Mouse (Mus musculus) neural tube, embryonic 12.5 days (tissue): ENCODE measurements around the gene Pea15a. TPM values are rescaled to one million over a fixed set of nuclear protein-coding genes. Genes with fewer than 3 reads are reported as not detected.

ENCODE experiments used
- ATAC-seq: fragments of 200-750 bp; cut with Nextera tagmentation; 2 replicates; pipeline ENCODE4 v1.8.0; 2017; ENCODE audit warnings: low read depth, mild to moderate bottlenecking, moderate TSS enrichment, moderate library complexity; ENCODE audit not compliant: low FRiP score
- H3K27ac ChIP-seq: fragments of 300-500 bp; sonication (generic); 2 replicates; pipeline ENCODE4 v1.5.1; 2016
- H3K27me3 ChIP-seq: fragments of 300-500 bp; sonication (generic); replicated peaks from 2 replicates; pipeline ENCODE4 v1.6.1; 2016; ENCODE audit warnings: mild to moderate bottlenecking
- H3K36me3 ChIP-seq: fragments of 300-500 bp; sonication (generic); 2 replicates; pipeline ENCODE4 v1.6.1; 2016; ENCODE audit warnings: mild to moderate bottlenecking
- H3K4me1 ChIP-seq: fragments of 300-500 bp; sonication (generic); 2 replicates; pipeline ENCODE4 v1.6.1; 2016
- H3K4me2 ChIP-seq: fragments of 300-500 bp; sonication (generic); replicated peaks from 2 replicates; pipeline ENCODE4 v1.6.1; 2016; ENCODE audit warnings: mild to moderate bottlenecking
- H3K4me3 ChIP-seq: fragments of 300-500 bp; sonication (generic); 2 replicates; pipeline ENCODE4 v1.5.1; 2016
- H3K9ac ChIP-seq: fragments of 300-500 bp; sonication (generic); 2 replicates; pipeline ENCODE4 v1.6.1; 2016; ENCODE audit warnings: mild to moderate bottlenecking
- H3K9me3 ChIP-seq: fragments of 300-500 bp; sonication (generic); 2 replicates; pipeline ENCODE4 v1.6.1; 2016; ENCODE audit warnings: mild to moderate bottlenecking
- WGBS: fragments of 180-500 bp; shearing (Covaris S2); methylation state at CpG from one replicate; pipeline ENCODE4 v1.1.7; 2016; 5-methylcytosine and 5-hydroxymethylcytosine counted together
- polyA plus RNA-seq: library from polyadenylated mRNA; unstranded; fragments of >200 nt; fragmentation: Nextera tagmentation; extraction: Ambion mirVana; gene quantifications from 2 replicates; pipeline ENCODE4 v1.2.1, GENCODE M21; 2016

Pea15a gene
- polyA plus RNA-seq, 1 experiment from 2014 or later: 305 TPM

GRCm38 (mm10) chr1:172202894-172203522 lies 3.6 kb downstream of the Pea15a start:
- Histone ChIP-seq H3K27me3 (no peaks in the 10 kb centered on the region), H3K4me2 (peak overlapping the region; percentile 77), H3K4me3 (0 out of 2 replicates have a peak overlapping the region, but pooled peaks have one; percentile 15), H3K36me3 (peaks cover 23% of the 10 kb centered on the region), H3K4me1 (peaks cover 79% of the 10 kb centered on the region), H3K9me3 (no peaks in the 10 kb centered on the region), H3K27ac (peak overlapping the region; percentile 85), H3K9ac (peak overlapping the region; percentile 85; the same call in 1 of the 2 replicates)
- peak; percentile 36 for ATAC-seq
- WGBS: 5% methylated on average over 2 of the region's 2 CpGs

- peak overlapping the region; percentile 85 for H3K27ac ChIP-seq
- no peaks in the 10 kb centered on the region for H3K27me3 ChIP-seq
- peak; percentile 8 for ATAC-seq
- no peaks in the 10 kb centered on the region for H3K9me3 ChIP-seq
- peaks cover 75% of the 10 kb centered on the region for H3K4me1 ChIP-seq
- H3K4me2 ChIP-seq: peak overlapping the region; percentile 77
- H3K36me3 ChIP-seq: peaks cover 30% of the 10 kb centered on the region
- H3K9ac ChIP-seq: peak overlapping the region; percentile 43; the same call in 1 of the 2 replicates
- H3K4me3 ChIP-seq: 0 out of 2 replicates have a peak overlapping the region, but pooled peaks have one; percentile 15
- 10% methylated on average over 14 of the region's 14 CpGs for WGBS
These were observed 4.4 kb downstream of the Pea15a start for GRCm38 (mm10) chr1:172201967-172202880.

GRCm38 (mm10) chr1:172200871-172201447 lies 5.6 kb downstream of the Pea15a start:
- Histone ChIP-seq H3K4me2 (peak overlapping the region; percentile 77), H3K36me3 (peaks cover 43% of the 10 kb centered on the region), H3K9ac (no peak overlapping the region), H3K4me3 (no peak overlapping the region; the same call in 1 of the 2 replicates), H3K4me1 (peaks cover 64% of the 10 kb centered on the region), H3K27me3 (no peaks in the 10 kb centered on the region), H3K9me3 (no peaks in the 10 kb centered on the region), H3K27ac (peak overlapping the region; percentile 85; the same call in 1 of the 2 replicates)
- 20% methylated on average over 7 of the region's 7 CpGs for WGBS
- peak; percentile 69 for ATAC-seq

GRCm38 (mm10) chr1:172200161-172200560 lies 6.4 kb downstream of the Pea15a start:
- Histone ChIP-seq H3K9me3 (no peaks in the 10 kb centered on the region), H3K4me3 (no peak overlapping the region), H3K36me3 (peaks cover 50% of the 10 kb centered on the region), H3K27me3 (no peaks in the 10 kb centered on the region), H3K9ac (no peak overlapping the region), H3K4me2 (peak overlapping the region; percentile 77), H3K27ac (peak overlapping the region; percentile 85; the same call in 1 of the 2 replicates), H3K4me1 (peaks cover 56% of the 10 kb centered on the region)
- WGBS: 81% methylated on average over 5 of the region's 5 CpGs
- no peak for ATAC-seq

- 94% methylated on average over 4 of the region's 4 CpGs for WGBS
- Histone ChIP-seq H3K27ac (no peak overlapping the region), H3K4me3 (no peak overlapping the region), H3K27me3 (no peaks in the 10 kb centered on the region), H3K4me2 (no peak overlapping the region), H3K9me3 (no peaks in the 10 kb centered on the region), H3K4me1 (peaks cover 44% of the 10 kb centered on the region), H3K36me3 (peaks cover 62% of the 10 kb centered on the region), H3K9ac (no peak overlapping the region)
- ATAC-seq: no peak
These were observed 7.6 kb downstream of the Pea15a start for GRCm38 (mm10) chr1:172198996-172199395.

GRCm38 (mm10) chr1:172198316-172198715 lies 8.3 kb downstream of the Pea15a start:
- Histone ChIP-seq H3K4me3 (no peak overlapping the region), H3K27ac (no peak overlapping the region), H3K27me3 (no peaks in the 10 kb centered on the region), H3K9me3 (no peaks in the 10 kb centered on the region), H3K9ac (no peak overlapping the region), H3K4me2 (no peak overlapping the region), H3K4me1 (peaks cover 37% of the 10 kb centered on the region), H3K36me3 (peaks cover 68% of the 10 kb centered on the region)
- no peak for ATAC-seq
- 94% methylated on average over 8 of the region's 8 CpGs for WGBS

- Histone ChIP-seq H3K4me2 (no peak overlapping the region), H3K9ac (no peak overlapping the region), H3K27me3 (no peaks in the 10 kb centered on the region), H3K4me1 (peaks cover 33% of the 10 kb centered on the region), H3K9me3 (no peaks in the 10 kb centered on the region), H3K27ac (no peak overlapping the region), H3K36me3 (peaks cover 68% of the 10 kb centered on the region), H3K4me3 (no peak overlapping the region)
- WGBS: 85% methylated on average over 5 of the region's 5 CpGs
- ATAC-seq: no peak
These were observed 8.8 kb downstream of the Pea15a start for GRCm38 (mm10) chr1:172197851-172198250.

GRCm38 (mm10) chr1:172197146-172197545 lies 9.5 kb downstream of the Pea15a start:
- Histone ChIP-seq H3K9me3 (no peaks in the 10 kb centered on the region), H3K27me3 (no peaks in the 10 kb centered on the region), H3K9ac (no peak overlapping the region), H3K4me2 (no peak overlapping the region), H3K27ac (no peak overlapping the region), H3K36me3 (peaks cover 75% of the 10 kb centered on the region), H3K4me1 (peaks cover 26% of the 10 kb centered on the region), H3K4me3 (no peak overlapping the region)
- WGBS: 92% methylated on average over 3 of the region's 3 CpGs
- no peak for ATAC-seq

GRCm38 (mm10) chr1:172194435-172194834 lies 12.2 kb downstream of the Pea15a start:
- H3K9me3 ChIP-seq: no peaks in the 10 kb centered on the region
- no peaks in the 10 kb centered on the region for H3K27me3 ChIP-seq
- no peak overlapping the region for H3K4me3 ChIP-seq
- no peak overlapping the region for H3K9ac ChIP-seq
- no peak overlapping the region for H3K4me2 ChIP-seq
- no peak for ATAC-seq
- H3K36me3 ChIP-seq: peaks cover 90% of the 10 kb centered on the region
- H3K4me1 ChIP-seq: no peaks in the 10 kb centered on the region
- WGBS: 87% methylated on average over 8 of the region's 8 CpGs
- H3K27ac ChIP-seq: no peak overlapping the region

GRCm38 (mm10) chr1:172192217-172192616 lies 14.4 kb downstream of the Pea15a start:
- Histone ChIP-seq H3K9me3 (no peaks in the 10 kb centered on the region), H3K27me3 (no peaks in the 10 kb centered on the region), H3K4me3 (no peak overlapping the region), H3K4me1 (no peaks in the 10 kb centered on the region), H3K9ac (no peak overlapping the region), H3K27ac (no peak overlapping the region), H3K36me3 (peaks cover 83% of the 10 kb centered on the region), H3K4me2 (no peak overlapping the region)
- 92% methylated on average over 3 of the region's 3 CpGs for WGBS
- no peak for ATAC-seq

- WGBS: 91% methylated on average over 2 of the region's 2 CpGs
- no peak for ATAC-seq
- H3K4me3 ChIP-seq: no peak overlapping the region
- H3K9ac ChIP-seq: no peak overlapping the region
- H3K9me3 ChIP-seq: no peaks in the 10 kb centered on the region
- H3K4me2 ChIP-seq: no peak overlapping the region
- peaks cover 83% of the 10 kb centered on the region for H3K36me3 ChIP-seq
- H3K27ac ChIP-seq: no peak overlapping the region
- no peaks in the 10 kb centered on the region for H3K4me1 ChIP-seq
- no peaks in the 10 kb centered on the region for H3K27me3 ChIP-seq
These were observed 15.0 kb downstream of the Pea15a start for GRCm38 (mm10) chr1:172191578-172191977.

- Histone ChIP-seq H3K27me3 (no peaks in the 10 kb centered on the region), H3K9ac (no peak overlapping the region), H3K36me3 (peaks cover 70% of the 10 kb centered on the region), H3K9me3 (no peaks in the 10 kb centered on the region), H3K27ac (no peak overlapping the region), H3K4me2 (no peak overlapping the region), H3K4me1 (no peaks in the 10 kb centered on the region), H3K4me3 (no peak overlapping the region)
- WGBS: 77% methylated on average over 4 of the region's 4 CpGs
- ATAC-seq: peak; percentile 41; the same call in 1 of the 2 replicates
These were observed 17.7 kb downstream of the Pea15a start for GRCm38 (mm10) chr1:172188891-172189290.
